Mouse (Mus musculus) hindbrain, embryonic 15.5 days (tissue): Measurements from ENCODE around the gene Itgb8. TPM values are rescaled to one million over a fixed set of nuclear protein-coding genes. Genes with fewer than 3 reads are reported as not detected.

Source experiments
- polyA plus RNA-seq: library from polyadenylated mRNA; unstranded; fragments of >200 nt; fragmentation: Nextera tagmentation; extraction: Ambion mirVana; gene quantifications from 2 replicates; pipeline ENCODE4 v1.2.1, GENCODE M21; 2015

Gene Itgb8
- polyA plus RNA-seq, 1 experiment from 2014 or later: 9.9 TPM

Other genes starting within 250 kb of the Itgb8 start
- gene Macc1, start 75.5 kb upstream of the Itgb8 start, polyA plus RNA-seq: 0.04 TPM in 1 of 2 replicates, not detected in the other